Mouse (Mus musculus) lung, embryonic 15.5 days (tissue): ENCODE data around the gene Il16. TPM values are rescaled to one million over a fixed set of nuclear protein-coding genes. Genes with fewer than 3 reads are reported as not detected.

ENCODE experiments used
- ATAC-seq: fragments of 200-750 bp; cut with Nextera tagmentation; 2 replicates; pipeline ENCODE4 v1.8.0; 2017; ENCODE audit warnings: moderate number of reproducible peaks, borderline replicate concordance; ENCODE audit not compliant: low FRiP score, low TSS enrichment; ENCODE audit errors: extremely low read depth
- H3K27ac ChIP-seq: fragments of 300-500 bp; sonication (generic); 2 replicates; pipeline ENCODE4 v1.5.1; 2015; ENCODE audit warnings: moderate library complexity, mild to moderate bottlenecking, inconsistent platforms
- H3K27me3 ChIP-seq: fragments of 300-500 bp; sonication (generic); 2 replicates; pipeline ENCODE4 v1.6.1; 2015; ENCODE audit warnings: inconsistent platforms
- H3K36me3 ChIP-seq: fragments of 300-500 bp; sonication (generic); 2 replicates; pipeline ENCODE4 v1.6.1; 2015; ENCODE audit warnings: inconsistent platforms
- H3K4me1 ChIP-seq: fragments of 300-500 bp; sonication (generic); 2 replicates; pipeline ENCODE4 v1.6.1; 2015; ENCODE audit warnings: inconsistent platforms
- H3K4me2 ChIP-seq: fragments of 300-500 bp; sonication (generic); 2 replicates; pipeline ENCODE4 v1.6.1; 2015; ENCODE audit warnings: inconsistent platforms, mild to moderate bottlenecking, moderate library complexity
- H3K4me3 ChIP-seq: fragments of 300-500 bp; sonication (generic); 2 replicates; pipeline ENCODE4 v1.5.1; 2015; ENCODE audit warnings: mild to moderate bottlenecking, inconsistent platforms
- H3K9ac ChIP-seq: fragments of 300-500 bp; sonication (generic); 2 replicates; pipeline ENCODE4 v1.6.1; 2015; ENCODE audit warnings: inconsistent platforms
- H3K9me3 ChIP-seq: fragments of 300-500 bp; sonication (generic); 2 replicates; pipeline ENCODE4 v1.6.1; 2016; ENCODE audit warnings: inconsistent platforms
- WGBS: fragments of 180-500 bp; shearing (Covaris S2); methylation state at CpG from one replicate; pipeline ENCODE4 v1.1.7; 2015; 5-methylcytosine and 5-hydroxymethylcytosine counted together
- polyA plus RNA-seq: library from polyadenylated mRNA; unstranded; fragments of >200 nt; fragmentation: Nextera tagmentation; extraction: Ambion mirVana; gene quantifications from 2 replicates; pipeline ENCODE4 v1.2.1, GENCODE M21; 2015

Gene Il16
- polyA plus RNA-seq, 1 experiment from 2014 or later = 5.5 TPM

DNA sequence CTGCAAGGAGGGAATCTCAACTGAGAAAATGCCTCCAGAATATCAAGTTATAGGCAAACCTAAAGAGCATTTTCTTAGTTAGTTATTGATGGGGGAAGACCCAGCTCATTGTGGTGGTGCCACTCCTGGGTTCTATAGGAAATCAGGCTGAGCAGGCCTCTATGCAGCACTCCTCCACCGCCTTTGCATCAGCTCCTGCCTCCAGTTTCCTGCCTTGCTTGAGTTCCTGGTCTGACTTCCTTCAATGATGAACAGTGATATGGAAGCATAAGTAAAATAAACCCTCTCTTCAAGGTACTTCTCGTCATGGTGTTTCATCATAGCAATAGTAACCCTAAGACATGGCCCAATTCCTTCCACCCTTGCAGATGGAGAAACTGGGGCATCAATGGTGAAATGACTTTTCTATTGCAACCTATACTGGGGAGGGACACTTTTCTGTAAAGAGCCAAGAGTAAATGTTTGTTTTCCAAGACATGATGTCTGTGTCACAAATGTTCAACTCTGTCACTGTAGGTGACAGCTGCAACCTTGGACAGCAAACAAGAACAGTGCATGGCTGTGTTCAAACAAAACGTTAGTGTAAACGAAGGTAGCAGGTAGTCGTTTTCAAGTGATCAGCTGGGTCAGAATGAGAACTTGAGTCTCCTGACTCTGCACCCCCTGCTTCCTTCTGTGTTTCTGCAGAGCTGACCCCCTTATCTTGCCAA is 77.4 kb downstream of the Il16 start:
- no peaks in the 10 kb centered on the region for H3K4me1 ChIP-seq
- no peak overlapping the region for H3K4me2 ChIP-seq
- no peak for ATAC-seq
- 60% methylated on average over 5 of the region's 5 CpGs for WGBS
- no peak overlapping the region for H3K4me3 ChIP-seq
- no peaks in the 10 kb centered on the region for H3K27me3 ChIP-seq
- no peak overlapping the region for H3K27ac ChIP-seq
- H3K36me3 ChIP-seq = no peaks in the 10 kb centered on the region
- H3K9ac ChIP-seq = no peak overlapping the region
- no peaks in the 10 kb centered on the region for H3K9me3 ChIP-seq

DNA sequence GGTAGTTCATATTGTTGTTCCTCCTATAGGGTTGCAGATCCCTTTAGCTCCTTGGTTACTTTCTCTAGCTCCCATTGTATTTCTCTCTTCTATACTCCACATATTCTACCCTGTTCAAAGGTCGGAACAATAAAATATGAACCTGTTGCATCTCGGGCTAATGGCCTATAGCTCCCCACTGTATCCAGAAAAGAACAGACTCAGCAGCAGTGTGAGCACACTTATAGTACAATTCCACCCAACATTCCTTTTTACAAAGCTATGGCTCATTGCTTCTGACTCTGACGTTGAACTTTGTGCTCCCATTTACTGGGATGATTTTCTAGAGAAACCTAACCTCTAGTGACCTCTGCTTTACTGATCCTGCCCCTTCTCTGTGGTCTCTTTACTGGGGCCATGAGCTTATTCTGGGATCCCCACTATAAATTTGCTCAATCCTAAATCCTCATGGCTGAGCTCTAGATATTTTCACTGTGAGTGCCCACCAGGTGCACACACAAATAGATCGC is 79.4 kb downstream of the Il16 start:
- no peaks in the 10 kb centered on the region for H3K27me3 ChIP-seq
- H3K36me3 ChIP-seq = no peaks in the 10 kb centered on the region
- no peak for ATAC-seq
- H3K4me2 ChIP-seq = no peak overlapping the region
- WGBS = 88% methylated on average over 4 of the region's 4 CpGs
- no peak overlapping the region for H3K9ac ChIP-seq
- H3K4me1 ChIP-seq = no peaks in the 10 kb centered on the region
- H3K9me3 ChIP-seq = no peaks in the 10 kb centered on the region
- no peak overlapping the region for H3K27ac ChIP-seq
- H3K4me3 ChIP-seq = no peak overlapping the region

- peaks cover 5% of the 10 kb centered on the region; the same call in 1 of the 2 replicates for H3K4me1 ChIP-seq
- H3K9ac ChIP-seq = no peak overlapping the region
- H3K4me2 ChIP-seq = no peak overlapping the region
- H3K4me3 ChIP-seq = no peak overlapping the region
- H3K9me3 ChIP-seq = no peaks in the 10 kb centered on the region
- WGBS = 85% methylated on average over 6 of the region's 6 CpGs
- H3K27me3 ChIP-seq = no peaks in the 10 kb centered on the region
- ATAC-seq = no peak
- no peak overlapping the region for H3K27ac ChIP-seq
- H3K36me3 ChIP-seq = no peaks in the 10 kb centered on the region
Observed at GRCm38 (mm10) chr7:83662711-83663375, 82.7 kb downstream of the Il16 start.

- WGBS = 95% methylated on average over 3 of the region's 3 CpGs
- Histone ChIP-seq H3K4me3 (no peak overlapping the region), H3K4me2 (no peak overlapping the region), H3K27me3 (no peaks in the 10 kb centered on the region), H3K4me1 (peaks cover 5% of the 10 kb centered on the region; the same call in 1 of the 2 replicates), H3K9ac (no peak overlapping the region), H3K9me3 (no peaks in the 10 kb centered on the region), H3K27ac (no peak overlapping the region), H3K36me3 (no peaks in the 10 kb centered on the region)
- no peak for ATAC-seq
Observed at GRCm38 (mm10) chr7:83661763-83662162, 83.8 kb downstream of the Il16 start.

DNA sequence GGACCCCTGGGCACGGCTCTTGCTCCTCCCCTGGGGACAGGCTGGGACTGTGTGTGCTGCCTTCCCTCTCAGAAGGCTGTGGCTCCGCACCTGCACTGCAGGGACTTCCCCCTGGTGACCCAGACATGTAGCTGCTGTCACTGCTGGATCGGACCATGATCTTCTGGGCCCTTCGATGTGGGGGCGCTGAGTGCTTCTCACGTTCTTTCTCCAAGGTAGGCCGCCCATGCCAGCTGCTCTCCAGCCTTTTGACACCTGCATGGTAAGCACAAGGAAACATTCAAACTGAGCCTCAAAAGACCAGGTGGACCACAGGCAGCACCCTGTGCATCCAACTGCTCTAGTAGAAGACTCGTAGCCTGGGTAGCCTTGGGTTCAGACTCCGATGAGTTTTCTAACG is 84.5 kb downstream of the Il16 start:
- Histone ChIP-seq H3K9ac (no peak overlapping the region), H3K36me3 (no peaks in the 10 kb centered on the region), H3K27me3 (no peaks in the 10 kb centered on the region), H3K4me1 (peaks cover 5% of the 10 kb centered on the region; the same call in 1 of the 2 replicates), H3K4me2 (no peak overlapping the region), H3K27ac (no peak overlapping the region), H3K4me3 (no peak overlapping the region), H3K9me3 (no peaks in the 10 kb centered on the region)
- 88% methylated on average over 10 of the region's 10 CpGs for WGBS
- peak; percentile 49; the same call in 1 of the 2 replicates for ATAC-seq

- WGBS = 89% methylated on average over 11 of the region's 11 CpGs
- H3K27ac ChIP-seq = 0 out of 2 replicates have a peak overlapping the region, but pooled peaks have one; percentile 60
- no peaks in the 10 kb centered on the region for H3K9me3 ChIP-seq
- ATAC-seq = no peak
- peaks cover 5% of the 10 kb centered on the region; the same call in 1 of the 2 replicates for H3K4me1 ChIP-seq
- H3K9ac ChIP-seq = no peak overlapping the region
- H3K4me3 ChIP-seq = no peak overlapping the region
- no peaks in the 10 kb centered on the region for H3K27me3 ChIP-seq
- H3K36me3 ChIP-seq = no peaks in the 10 kb centered on the region
- H3K4me2 ChIP-seq = no peak overlapping the region
Observed at GRCm38 (mm10) chr7:83660273-83660691, 85.2 kb downstream of the Il16 start.

GRCm38 (mm10) chr7:83659159-83660065 is 86.1 kb downstream of the Il16 start:
- H3K36me3 ChIP-seq = no peaks in the 10 kb centered on the region
- H3K4me1 ChIP-seq = peaks cover 5% of the 10 kb centered on the region; the same call in 1 of the 2 replicates
- H3K9ac ChIP-seq = no peak overlapping the region
- H3K27me3 ChIP-seq = no peaks in the 10 kb centered on the region
- WGBS = 65% methylated on average over 9 of the region's 9 CpGs
- H3K27ac ChIP-seq = peak overlapping the region; percentile 60
- H3K4me2 ChIP-seq = no peak overlapping the region
- 0 out of 2 replicates have a peak, but pooled peaks have one; percentile 50 for ATAC-seq
- H3K4me3 ChIP-seq = no peak overlapping the region
- no peaks in the 10 kb centered on the region for H3K9me3 ChIP-seq

- no peaks in the 10 kb centered on the region for H3K36me3 ChIP-seq
- peaks cover 5% of the 10 kb centered on the region; the same call in 1 of the 2 replicates for H3K4me1 ChIP-seq
- H3K27ac ChIP-seq = peak overlapping the region; percentile 60; the same call in 1 of the 2 replicates
- 67% methylated on average over 1 of the region's 1 CpGs for WGBS
- H3K9ac ChIP-seq = no peak overlapping the region
- H3K9me3 ChIP-seq = no peaks in the 10 kb centered on the region
- ATAC-seq = no peak
- no peaks in the 10 kb centered on the region for H3K27me3 ChIP-seq
- H3K4me2 ChIP-seq = no peak overlapping the region
- no peak overlapping the region for H3K4me3 ChIP-seq
Observed at GRCm38 (mm10) chr7:83658716-83659115, 86.8 kb downstream of the Il16 start.

DNA sequence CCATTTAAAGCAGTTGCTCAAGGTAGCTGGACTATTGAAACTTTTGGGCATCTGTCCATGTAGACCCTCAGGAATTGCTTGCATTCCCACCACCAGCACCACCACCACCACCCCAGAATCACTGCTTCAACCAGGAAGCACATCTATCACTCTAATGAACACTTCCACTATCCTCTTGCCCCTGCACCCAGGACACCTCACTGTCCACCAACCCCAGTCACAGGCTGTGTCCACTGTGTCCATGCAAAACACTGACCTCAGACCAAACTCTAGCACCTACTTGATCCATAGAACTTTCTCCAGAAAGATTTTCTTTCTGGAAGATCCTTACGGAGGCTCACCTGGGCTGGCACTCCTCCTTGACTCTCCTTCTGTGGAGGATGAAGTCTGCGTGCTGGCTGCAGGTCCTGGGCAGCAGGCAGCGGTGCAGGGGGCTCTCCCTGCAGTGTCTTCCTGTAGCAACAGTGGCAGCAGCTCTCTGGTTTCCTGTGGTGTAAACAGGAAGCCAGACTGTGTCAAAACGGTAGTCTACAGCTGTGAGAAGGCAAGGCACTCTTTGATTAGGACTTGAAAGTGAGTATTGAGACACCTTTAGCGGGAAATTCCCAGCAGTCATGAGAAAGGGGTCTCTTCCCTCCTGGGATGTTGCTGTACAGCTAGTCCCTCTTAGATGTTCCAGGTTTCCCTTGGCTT is 90.4 kb downstream of the Il16 start:
- WGBS = 40% methylated on average over 5 of the region's 5 CpGs
- Histone ChIP-seq H3K9ac (no peak overlapping the region), H3K4me3 (no peak overlapping the region), H3K27me3 (no peaks in the 10 kb centered on the region), H3K27ac (0 out of 2 replicates have a peak overlapping the region, but pooled peaks have one; percentile 7), H3K36me3 (no peaks in the 10 kb centered on the region), H3K9me3 (no peaks in the 10 kb centered on the region), H3K4me2 (no peak overlapping the region), H3K4me1 (peaks cover 5% of the 10 kb centered on the region; the same call in 1 of the 2 replicates)
- peak; percentile 56; the same call in 1 of the 2 replicates for ATAC-seq

DNA sequence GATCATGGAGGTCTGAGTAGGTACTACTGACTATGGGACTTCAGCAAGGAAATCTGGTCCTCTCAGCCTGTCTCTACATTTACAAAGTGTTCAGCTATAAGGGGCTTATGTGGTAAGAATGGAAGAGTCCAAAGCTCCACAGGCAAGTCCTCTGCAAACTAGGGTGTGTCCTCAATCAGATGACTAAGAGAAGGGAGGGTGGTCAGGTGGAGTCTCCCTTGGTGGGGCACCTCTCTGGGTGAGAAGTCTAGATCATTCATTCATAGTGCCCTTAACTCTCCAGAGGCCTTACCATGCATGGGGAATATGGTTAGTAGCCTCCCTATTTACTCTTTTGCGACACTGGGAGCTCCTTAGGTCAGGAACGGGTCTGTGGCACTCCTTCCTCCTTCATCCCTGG is 91.3 kb downstream of the Il16 start:
- H3K36me3 ChIP-seq = no peaks in the 10 kb centered on the region
- 62% methylated on average over 2 of the region's 2 CpGs for WGBS
- H3K9me3 ChIP-seq = no peaks in the 10 kb centered on the region
- no peak for ATAC-seq
- no peak overlapping the region for H3K4me2 ChIP-seq
- peaks cover 2% of the 10 kb centered on the region; the same call in 1 of the 2 replicates for H3K4me1 ChIP-seq
- H3K9ac ChIP-seq = no peak overlapping the region
- H3K27ac ChIP-seq = no peak overlapping the region
- no peaks in the 10 kb centered on the region for H3K27me3 ChIP-seq
- no peak overlapping the region for H3K4me3 ChIP-seq

GRCm38 (mm10) chr7:83653605-83654051 is 91.9 kb downstream of the Il16 start:
- H3K9me3 ChIP-seq = no peaks in the 10 kb centered on the region
- no peak overlapping the region for H3K4me2 ChIP-seq
- 80% methylated on average over 2 of the region's 2 CpGs for WGBS
- no peaks in the 10 kb centered on the region for H3K36me3 ChIP-seq
- H3K9ac ChIP-seq = no peak overlapping the region
- no peak for ATAC-seq
- no peaks in the 10 kb centered on the region for H3K27me3 ChIP-seq
- no peak overlapping the region for H3K27ac ChIP-seq
- H3K4me3 ChIP-seq = no peak overlapping the region
- H3K4me1 ChIP-seq = peaks cover 3% of the 10 kb centered on the region; the same call in 1 of the 2 replicates
